Mouse (Mus musculus) heart, adult 2 months (tissue): ENCODE measurements around the gene Dgkh.

Source experiments
- CTCF ChIP-seq: fragments of 200-600 bp; IDR thresholded peaks from 2 replicates; pipeline ENCODE4 v1.8.1; 2022; ENCODE audit warnings: antibody characterized with exemption, mild to moderate bottlenecking, moderate library complexity
- POLR2A ChIP-seq: fragments of 200-500 bp; IDR thresholded peaks from 2 replicates; pipeline ENCODE4 v1.6.1; 2011; ENCODE audit warnings: mild to moderate bottlenecking, low read depth, low read length, control low read depth; ENCODE audit not compliant: insufficient read depth

- no peak for TF ChIP-seq CTCF
- TF ChIP-seq POLR2A, result no peak
Observed at GRCm38 (mm10) chr14:78691926-78692487, 40.6 kb downstream of the Dgkh start.
